Mouse (Mus musculus): ENCODE measurements around the gene Ccnk. TPM values are rescaled to one million over a fixed set of nuclear protein-coding genes. Genes with fewer than 3 reads are reported as not detected.
A peak's percentile ranks its signal among the peaks of the same experiment; 100 is the strongest.

Ccnk gene
- total and polyA plus RNA-seq, 2 experiments from 2014 or later: 2.1 to 12.1 TPM

DNA sequence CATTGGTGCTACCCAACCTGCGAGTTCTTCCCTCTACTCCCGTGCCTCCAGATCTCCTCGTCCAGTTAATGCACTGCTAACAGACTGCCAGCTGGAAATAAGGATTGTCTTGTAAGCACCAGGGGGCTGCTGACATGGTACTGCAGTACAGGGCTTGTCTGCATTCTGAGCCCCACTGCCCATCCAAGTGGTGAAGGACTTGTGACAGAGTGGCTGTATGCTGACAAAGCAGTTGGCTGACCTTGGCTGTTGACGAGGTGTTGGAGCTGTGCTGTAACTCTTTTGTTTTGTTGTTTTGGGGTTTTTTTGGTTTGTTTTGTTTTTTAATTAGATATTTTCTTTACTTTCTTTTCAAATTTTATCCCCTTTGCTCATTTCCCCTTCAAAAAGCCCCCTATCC, 19.1 kb downstream of the Ccnk start:
- Histone ChIP-seq H3K4me2 (ENCODE audit: low read depth, low read length, poor library complexity, severe bottlenecking) (no peak overlapping the region), H3K27me3 (ENCODE audit: insufficient read depth, low read length) (no peaks in the 10 kb centered on the region), H3K27ac (ENCODE audit: low read depth, low read length) (no peak overlapping the region), H3K36me3 (ENCODE audit: insufficient read depth, low read length) (peaks cover 72% of the 10 kb centered on the region), H3K9ac (replicated peaks; ENCODE audit: low read length, poor library complexity, severe bottlenecking) (no peak overlapping the region), H3K4me1 (ENCODE audit: insufficient read depth, low read length) (no peaks in the 10 kb centered on the region), H3K9me3 (ENCODE audit: low read length) (no peaks in the 10 kb centered on the region), H3K4me3 (ENCODE audit: low read depth, low read length) (no peak overlapping the region)
- ATAC-seq (ENCODE audit: low FRiP score) (no peak), DNase-seq (ENCODE audit: low spot score) (no peak)
- 87% methylated on average over 4 of the region's 4 CpGs for WGBS
- no peak for TF ChIP-seq CTCF (IDR thresholded peaks at IDR 0.05)

- H3K4me3 ChIP-seq (ENCODE audit: low read depth, low read length): no peak overlapping the region
- no peaks in the 10 kb centered on the region for H3K27me3 ChIP-seq (ENCODE audit: insufficient read depth, low read length)
- no peak overlapping the region for H3K9ac ChIP-seq (replicated peaks; ENCODE audit: low read length, poor library complexity, severe bottlenecking)
- H3K4me2 ChIP-seq (ENCODE audit: low read depth, low read length, poor library complexity, severe bottlenecking): no peak overlapping the region
- no peaks in the 10 kb centered on the region for H3K4me1 ChIP-seq (ENCODE audit: insufficient read depth, low read length)
- TF ChIP-seq CTCF (IDR thresholded peaks at IDR 0.05): no peak
- WGBS: 92% methylated on average over 1 of the region's 1 CpGs
- no peak for DNase-seq (ENCODE audit: low spot score)
- peaks cover 68% of the 10 kb centered on the region for H3K36me3 ChIP-seq (ENCODE audit: insufficient read depth, low read length)
- H3K27ac ChIP-seq (ENCODE audit: low read depth, low read length): no peak overlapping the region
- ATAC-seq (ENCODE audit: low FRiP score): no peak
- no peaks in the 10 kb centered on the region for H3K9me3 ChIP-seq (ENCODE audit: low read length)
These were observed 20.7 kb downstream of the Ccnk start for GRCm38 (mm10) chr12:108200094-108200493.

DNA sequence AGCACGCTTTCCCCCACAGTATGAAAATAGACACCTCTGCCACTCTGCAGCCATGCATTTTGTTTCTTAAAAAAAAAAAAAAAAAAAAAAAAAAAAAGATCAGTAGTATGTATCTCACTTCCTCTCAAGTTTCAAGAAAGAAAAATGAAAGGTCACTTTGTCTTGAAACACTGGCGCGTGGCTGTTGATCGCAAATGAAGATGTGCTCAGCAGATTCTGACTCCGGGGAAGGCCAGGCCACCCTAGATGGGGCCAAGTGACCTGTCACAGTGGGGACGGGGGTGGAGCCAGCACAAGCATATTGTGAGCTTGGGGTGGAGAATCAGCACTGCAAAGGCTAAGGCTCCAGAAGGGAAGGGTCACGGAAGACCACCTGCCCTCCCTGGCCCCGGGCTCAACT, 24.5 kb downstream of the Ccnk start:
- H3K27ac ChIP-seq (ENCODE audit: low read depth, low read length): no peak overlapping the region
- H3K9me3 ChIP-seq (ENCODE audit: low read length): no peaks in the 10 kb centered on the region
- no peaks in the 10 kb centered on the region for H3K27me3 ChIP-seq (ENCODE audit: insufficient read depth, low read length)
- DNase-seq (ENCODE audit: low spot score) (no peak), ATAC-seq (ENCODE audit: low FRiP score) (no peak)
- H3K36me3 ChIP-seq (ENCODE audit: insufficient read depth, low read length): peaks cover 60% of the 10 kb centered on the region
- H3K9ac ChIP-seq (replicated peaks; ENCODE audit: low read length, poor library complexity, severe bottlenecking): no peak overlapping the region
- no peaks in the 10 kb centered on the region for H3K4me1 ChIP-seq (ENCODE audit: insufficient read depth, low read length)
- no peak overlapping the region for H3K4me2 ChIP-seq (ENCODE audit: low read depth, low read length, poor library complexity, severe bottlenecking)
- H3K4me3 ChIP-seq (ENCODE audit: low read depth, low read length): no peak overlapping the region
- WGBS: 66% methylated on average over 8 of the region's 8 CpGs
- no peak for TF ChIP-seq CTCF (IDR thresholded peaks at IDR 0.05)

DNA sequence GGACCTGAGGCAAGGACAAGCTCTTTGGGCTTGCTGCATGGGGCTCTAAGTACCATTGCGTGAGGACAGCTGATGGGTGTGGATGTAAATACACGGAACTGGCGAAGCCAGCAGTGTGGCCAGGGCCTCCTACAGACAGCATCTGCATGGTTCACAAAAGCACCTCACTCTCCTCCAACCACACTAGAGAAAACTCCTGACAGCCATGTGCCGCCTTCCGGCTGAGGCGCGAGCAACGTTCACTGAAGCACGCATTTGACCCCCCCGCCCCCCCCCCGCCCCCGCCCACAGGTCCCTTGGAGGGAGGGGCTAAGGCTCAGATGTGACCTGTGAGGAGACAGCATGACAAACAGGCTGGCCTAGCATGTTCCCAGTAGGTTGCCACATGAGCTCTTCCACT, 25.6 kb downstream of the Ccnk start:
- DNase-seq (ENCODE audit: low spot score) (no peak), ATAC-seq (ENCODE audit: low FRiP score) (no peak)
- no peak overlapping the region for H3K4me3 ChIP-seq (ENCODE audit: low read depth, low read length)
- H3K4me2 ChIP-seq (ENCODE audit: low read depth, low read length, poor library complexity, severe bottlenecking): no peak overlapping the region
- peaks cover 51% of the 10 kb centered on the region for H3K36me3 ChIP-seq (ENCODE audit: insufficient read depth, low read length)
- H3K4me1 ChIP-seq (ENCODE audit: insufficient read depth, low read length): no peaks in the 10 kb centered on the region
- no peak overlapping the region for H3K9ac ChIP-seq (replicated peaks; ENCODE audit: low read length, poor library complexity, severe bottlenecking)
- no peak overlapping the region for H3K27ac ChIP-seq (ENCODE audit: low read depth, low read length)
- 67% methylated on average over 12 of the region's 12 CpGs for WGBS
- H3K27me3 ChIP-seq (ENCODE audit: insufficient read depth, low read length): no peaks in the 10 kb centered on the region
- TF ChIP-seq CTCF (IDR thresholded peaks at IDR 0.05): no peak
- no peaks in the 10 kb centered on the region for H3K9me3 ChIP-seq (ENCODE audit: low read length)

DNA sequence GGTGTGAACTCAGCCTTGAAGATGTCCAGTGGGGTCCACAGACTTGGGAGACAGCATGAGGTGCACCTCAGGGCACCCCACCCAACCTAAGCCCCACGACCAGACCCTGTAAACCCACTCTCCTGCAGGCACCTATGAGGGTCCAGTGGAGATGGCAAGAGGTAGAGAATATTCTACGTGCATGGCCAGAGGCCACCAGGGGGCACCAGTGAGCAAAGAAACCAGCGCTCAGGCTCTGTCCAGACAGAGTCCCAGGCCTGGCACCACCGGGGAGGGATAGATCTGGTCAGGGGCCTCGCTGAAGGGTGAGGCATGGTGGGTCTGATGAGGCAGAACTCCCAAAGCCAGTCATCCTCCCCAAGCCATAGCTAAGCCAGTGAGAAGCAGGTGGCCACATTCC, 27.3 kb downstream of the Ccnk start:
- WGBS: 5% methylated on average over 5 of the region's 5 CpGs
- DNase-seq (ENCODE audit: low spot score) (peak; percentile 77), ATAC-seq (ENCODE audit: low FRiP score) (peak; percentile 41; the same call in 1 of the 2 replicates)
- no peaks in the 10 kb centered on the region; the same call in 1 of the 2 replicates for H3K4me1 ChIP-seq (ENCODE audit: insufficient read depth, low read length)
- peaks cover 38% of the 10 kb centered on the region for H3K36me3 ChIP-seq (ENCODE audit: insufficient read depth, low read length)
- H3K4me3 ChIP-seq (ENCODE audit: low read depth, low read length): no peak overlapping the region
- H3K27me3 ChIP-seq (ENCODE audit: insufficient read depth, low read length): no peaks in the 10 kb centered on the region
- H3K27ac ChIP-seq (ENCODE audit: low read depth, low read length): no peak overlapping the region
- peak; percentile 92 for TF ChIP-seq CTCF (IDR thresholded peaks at IDR 0.05)
- no peak overlapping the region for H3K4me2 ChIP-seq (ENCODE audit: low read depth, low read length, poor library complexity, severe bottlenecking)
- no peak overlapping the region for H3K9ac ChIP-seq (replicated peaks; ENCODE audit: low read length, poor library complexity, severe bottlenecking)
- H3K9me3 ChIP-seq (ENCODE audit: low read length): no peaks in the 10 kb centered on the region

DNA sequence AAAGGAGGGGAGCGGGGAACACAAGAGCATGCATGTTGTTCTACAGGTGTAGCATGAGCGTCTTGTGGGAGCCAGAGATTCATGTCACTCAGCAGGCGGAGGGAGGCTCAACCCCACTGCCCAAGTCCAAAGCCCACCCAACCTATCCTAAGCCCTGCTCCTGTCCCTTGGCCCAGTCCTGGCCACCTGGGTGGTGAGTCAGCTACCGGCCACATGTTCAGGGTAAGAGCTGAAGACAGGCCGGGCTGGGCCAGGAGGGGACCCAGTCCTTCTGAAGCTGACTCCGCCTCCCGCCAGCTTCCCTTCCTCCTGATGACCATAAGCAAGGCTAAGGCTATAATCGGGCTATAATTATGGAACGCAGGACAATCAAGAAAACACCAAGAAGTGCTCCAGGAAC, 28.8 kb downstream of the Ccnk start:
- DNase-seq (ENCODE audit: low spot score) (no peak), ATAC-seq (ENCODE audit: low FRiP score) (no peak)
- WGBS: 95% methylated on average over 9 of the region's 9 CpGs
- no peak overlapping the region for H3K4me3 ChIP-seq (ENCODE audit: low read depth, low read length)
- H3K36me3 ChIP-seq (ENCODE audit: insufficient read depth, low read length): peaks cover 31% of the 10 kb centered on the region
- H3K27ac ChIP-seq (ENCODE audit: low read depth, low read length): no peak overlapping the region
- H3K9me3 ChIP-seq (ENCODE audit: low read length): no peaks in the 10 kb centered on the region
- no peaks in the 10 kb centered on the region; the same call in 1 of the 2 replicates for H3K4me1 ChIP-seq (ENCODE audit: insufficient read depth, low read length)
- no peak overlapping the region for H3K4me2 ChIP-seq (ENCODE audit: low read depth, low read length, poor library complexity, severe bottlenecking)
- TF ChIP-seq CTCF (IDR thresholded peaks at IDR 0.05): no peak
- no peaks in the 10 kb centered on the region for H3K27me3 ChIP-seq (ENCODE audit: insufficient read depth, low read length)
- no peak overlapping the region for H3K9ac ChIP-seq (replicated peaks; ENCODE audit: low read length, poor library complexity, severe bottlenecking)

Measured in midbrain, postnatal 0 days (tissue).